Mouse (Mus musculus) small intestine, adult 2 months (tissue): ENCODE data around the gene Snf8. TPM values are rescaled to one million over a fixed set of nuclear protein-coding genes. Genes with fewer than 3 reads are reported as not detected.

Source experiments
- H3K27ac ChIP-seq: fragments of 200-500 bp; 2 replicates; pipeline ENCODE4 v1.5.1; 2012; ENCODE audit warnings: low read depth, low read length, control low read depth, inconsistent platforms; ENCODE audit not compliant: insufficient read depth
- H3K27me3 ChIP-seq: fragments of 200-500 bp; 2 replicates; pipeline ENCODE4 v1.6.1; 2012; ENCODE audit warnings: mild to moderate bottlenecking, moderate library complexity, low read length, inconsistent platforms; ENCODE audit not compliant: control insufficient read depth, insufficient read depth
- H3K36me3 ChIP-seq: fragments of 200-500 bp; 2 replicates; pipeline ENCODE4 v1.6.1; 2012; ENCODE audit warnings: mild to moderate bottlenecking, low read length, control low read depth, inconsistent platforms; ENCODE audit not compliant: control insufficient read depth, insufficient read depth
- H3K4me1 ChIP-seq: fragments of 200-500 bp; 2 replicates; pipeline ENCODE4 v1.6.1; 2012; ENCODE audit warnings: low read length, inconsistent platforms, mixed read lengths; ENCODE audit not compliant: control insufficient read depth, insufficient read depth, insufficient read length
- H3K4me3 ChIP-seq: fragments of 200-500 bp; 2 replicates; pipeline ENCODE4 v1.5.1; 2012; ENCODE audit warnings: low read depth, mild to moderate bottlenecking, control low read depth, inconsistent platforms, low read length, moderate library complexity
- CTCF ChIP-seq: fragments of 200-500 bp; IDR thresholded peaks from 2 replicates; pipeline ENCODE4 v1.5.1; 2012; ENCODE audit warnings: low read depth, mild to moderate bottlenecking, control low read depth, inconsistent platforms, low read length, moderate library complexity, mixed read lengths; ENCODE audit not compliant: insufficient replicate concordance, insufficient read length; ENCODE audit errors: extremely low read depth
- POLR2A ChIP-seq: fragments of 200-500 bp; IDR thresholded peaks from 2 replicates; pipeline ENCODE4 v1.6.1; 2012; ENCODE audit warnings: low read depth, mild to moderate bottlenecking, control low read depth, inconsistent platforms, low read length, moderate library complexity
- WGBS: fragments of 180-500 bp; shearing (Covaris S2); methylation state at CpG from one replicate; pipeline ENCODE4 v1.1.7; 2018; 5-methylcytosine and 5-hydroxymethylcytosine counted together
- polyA plus RNA-seq: library from polyadenylated mRNA; depleted of rRNA; stranded (reverse); fragments of >200 nt; gene quantifications from 2 replicates; pipeline ENCODE4 v1.2.3, GENCODE M21; 2012

Gene Snf8
- polyA plus RNA-seq, 1 experiment, result 30.8 TPM

GRCm38 (mm10) chr11:96007516-96008235 lies 27.0 kb upstream of the Snf8 start:
- Histone ChIP-seq H3K4me1 (peaks cover 21% of the 10 kb centered on the region), H3K4me3 (no peak overlapping the region), H3K36me3 (no peaks in the 10 kb centered on the region), H3K27me3 (peaks cover 69% of the 10 kb centered on the region), H3K27ac (no peak overlapping the region)
- TF ChIP-seq POLR2A (no peak), CTCF (no peak)
- 4% methylated on average over 33 of the region's 33 CpGs for WGBS

DNA sequence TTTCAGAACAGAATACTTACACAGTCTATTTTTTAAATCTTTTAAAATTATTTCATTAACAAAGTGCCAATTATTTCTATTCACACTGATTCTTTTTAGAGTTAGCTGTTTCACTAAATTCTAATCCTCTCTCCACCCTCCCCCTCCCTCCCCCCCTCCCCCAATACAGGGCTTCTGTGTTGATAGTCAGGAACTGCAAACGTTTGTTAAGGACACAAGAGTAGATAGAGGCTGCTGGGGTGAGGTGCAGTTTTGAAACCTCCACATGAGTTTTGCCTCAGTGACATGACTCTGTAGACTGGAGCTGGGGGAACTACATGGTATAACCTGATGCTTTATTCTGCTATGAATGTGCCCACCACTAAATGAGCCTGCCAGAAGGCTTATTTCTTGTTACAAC lies 25.9 kb upstream of the Snf8 start:
- Histone ChIP-seq H3K4me3 (no peak overlapping the region), H3K36me3 (no peaks in the 10 kb centered on the region), H3K27me3 (peaks cover 66% of the 10 kb centered on the region), H3K4me1 (peaks cover 21% of the 10 kb centered on the region), H3K27ac (no peak overlapping the region)
- TF ChIP-seq POLR2A (no peak), CTCF (no peak)
- 0% methylated on average over 1 of the region's 1 CpGs for WGBS

DNA sequence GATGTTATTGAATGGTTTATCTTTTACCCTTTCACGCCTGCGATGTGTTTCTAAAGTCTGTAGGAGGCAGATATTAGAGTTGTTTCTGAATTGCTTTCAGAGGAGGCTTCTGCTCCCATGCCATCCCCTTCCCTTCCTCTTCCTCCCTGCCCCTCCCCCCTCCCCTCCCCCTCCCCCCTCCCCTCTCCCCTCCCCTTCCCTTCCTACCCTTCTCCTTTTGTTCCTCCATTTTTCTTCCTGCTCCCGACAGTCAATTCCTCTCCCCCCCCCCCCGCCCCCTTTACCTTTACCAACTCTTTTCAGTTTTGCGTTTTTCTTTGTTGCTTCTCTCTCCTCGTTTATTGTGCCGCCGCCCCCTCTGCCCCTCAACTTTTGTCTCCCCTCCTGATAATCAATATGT lies 22.7 kb upstream of the Snf8 start:
- H3K27me3 ChIP-seq, result peaks cover 48% of the 10 kb centered on the region
- no peak overlapping the region for H3K4me3 ChIP-seq
- H3K4me1 ChIP-seq, result peaks cover 2% of the 10 kb centered on the region; the same call in 1 of the 2 replicates
- H3K27ac ChIP-seq, result no peak overlapping the region
- WGBS, result 19% methylated on average over 4 of the region's 8 CpGs
- TF ChIP-seq POLR2A, result no peak
- no peak for TF ChIP-seq CTCF
- H3K36me3 ChIP-seq, result no peaks in the 10 kb centered on the region

GRCm38 (mm10) chr11:96015421-96015820 lies 19.3 kb upstream of the Snf8 start:
- no peaks in the 10 kb centered on the region for H3K4me1 ChIP-seq
- peaks cover 30% of the 10 kb centered on the region for H3K27me3 ChIP-seq
- H3K4me3 ChIP-seq, result no peak overlapping the region
- 26% methylated on average over 5 of the region's 5 CpGs for WGBS
- no peak for TF ChIP-seq POLR2A
- TF ChIP-seq CTCF, result no peak
- no peak overlapping the region for H3K27ac ChIP-seq
- no peaks in the 10 kb centered on the region for H3K36me3 ChIP-seq

- 44% methylated on average over 9 of the region's 9 CpGs for WGBS
- Histone ChIP-seq H3K36me3 (no peaks in the 10 kb centered on the region), H3K27ac (no peak overlapping the region), H3K27me3 (peaks cover 17% of the 10 kb centered on the region), H3K4me3 (no peak overlapping the region), H3K4me1 (no peaks in the 10 kb centered on the region)
- no peak for TF ChIP-seq POLR2A
- no peak for TF ChIP-seq CTCF
Observed at GRCm38 (mm10) chr11:96017941-96018351, 16.7 kb upstream of the Snf8 start.

DNA sequence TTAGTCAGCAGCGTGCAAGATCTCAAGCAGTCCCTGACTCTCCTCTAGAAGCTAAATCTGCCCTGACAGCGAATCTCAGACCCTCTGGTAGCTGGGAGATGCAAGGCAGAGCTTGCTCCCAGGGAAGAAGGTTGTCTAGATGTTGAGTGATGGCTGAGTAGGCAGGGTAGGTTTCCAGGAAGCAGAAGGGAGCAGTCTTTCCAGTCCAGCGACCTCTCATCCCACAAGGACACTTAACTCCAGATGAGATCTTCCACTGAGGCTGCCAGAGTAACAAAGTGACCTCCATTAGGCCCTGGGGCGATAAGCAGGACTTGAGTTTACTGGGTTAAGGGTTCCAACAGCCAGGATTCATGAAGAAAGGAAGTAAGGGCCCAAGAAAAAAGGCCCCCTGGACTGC lies 14.1 kb upstream of the Snf8 start:
- TF ChIP-seq CTCF (no peak), POLR2A (no peak)

DNA sequence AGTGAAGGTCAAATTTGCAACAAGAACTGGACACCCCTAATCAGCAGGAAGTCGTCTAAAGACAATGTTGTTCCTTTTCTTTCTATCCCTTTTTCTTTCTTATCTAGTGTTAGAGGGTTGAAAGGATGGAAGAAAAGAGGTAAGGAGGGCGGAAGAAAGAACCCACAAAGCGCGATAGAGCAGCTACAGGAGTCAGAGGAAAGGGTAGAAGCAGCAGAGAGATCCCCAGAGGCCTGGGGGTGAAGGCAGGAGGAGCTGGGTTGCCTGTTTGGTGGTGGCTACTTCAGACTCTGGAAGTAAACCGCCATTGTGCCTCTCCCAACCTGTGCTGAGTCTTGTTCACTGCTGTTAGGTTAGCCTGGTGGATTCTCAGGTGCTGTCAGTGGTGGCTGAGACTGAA lies 6.6 kb upstream of the Snf8 start:
- Histone ChIP-seq H3K4me1 (peaks cover 7% of the 10 kb centered on the region; the same call in 1 of the 2 replicates), H3K4me3 (no peak overlapping the region), H3K27me3 (no peaks in the 10 kb centered on the region), H3K27ac (no peak overlapping the region), H3K36me3 (no peaks in the 10 kb centered on the region)
- WGBS, result 56% methylated on average over 5 of the region's 5 CpGs
- TF ChIP-seq CTCF (no peak), POLR2A (no peak)

More for the DNA sequence above, 14.1 kb upstream of the Snf8 start:
- Histone ChIP-seq H3K27ac (no peak overlapping the region), H3K4me3 (no peak overlapping the region), H3K27me3 (peaks cover 7% of the 10 kb centered on the region; the same call in 1 of the 2 replicates), H3K4me1 (no peaks in the 10 kb centered on the region), H3K36me3 (no peaks in the 10 kb centered on the region)
- WGBS, result 53% methylated on average over 4 of the region's 4 CpGs

GRCm38 (mm10) chr11:96030571-96030970 lies 4.1 kb upstream of the Snf8 start:
- no peaks in the 10 kb centered on the region for H3K27me3 ChIP-seq
- peaks cover 10% of the 10 kb centered on the region; the same call in 1 of the 2 replicates for H3K4me1 ChIP-seq
- 39% methylated on average over 3 of the region's 3 CpGs for WGBS
- H3K36me3 ChIP-seq, result no peaks in the 10 kb centered on the region
- TF ChIP-seq CTCF (no peak), POLR2A (no peak)
- H3K27ac ChIP-seq, result peak overlapping the region; percentile 93
- H3K4me3 ChIP-seq, result no peak overlapping the region
